Mouse (Mus musculus) macrophage (primary cell): ENCODE measurements at regions not wholly inside any gene's neighbourhood (a gene's known extent, or its start where the extent isn't known, plus 50 kb on each side); places are given as distances from the start of the nearest gene placed in this dataset.

ENCODE experiments used
- H3K27ac ChIP-seq: fragments of 350-480 bp; formaldehyde crosslinking; 2 replicates; pipeline ENCODE4 v1.9.0; 2021
- H3K36me3 ChIP-seq: fragments of 350-480 bp; formaldehyde crosslinking; 2 replicates; pipeline ENCODE4 v1.9.0; 2021; ENCODE audit errors: inconsistent target
- H3K4me3 ChIP-seq: fragments of 350-480 bp; formaldehyde crosslinking; 2 replicates; pipeline ENCODE4 v1.9.0; 2021; ENCODE audit errors: inconsistent target
- H3K79me2 ChIP-seq: fragments of 350-480 bp; formaldehyde crosslinking; 2 replicates; pipeline ENCODE4 v1.9.0; 2021; ENCODE audit errors: inconsistent target
- WGBS: methylation state at CpG from one replicate; pipeline ENCODE4 v1.1.7; 2026; ENCODE audit warnings: inconsistent platforms; ENCODE audit not compliant: missing documents; 5-methylcytosine and 5-hydroxymethylcytosine counted together

DNA sequence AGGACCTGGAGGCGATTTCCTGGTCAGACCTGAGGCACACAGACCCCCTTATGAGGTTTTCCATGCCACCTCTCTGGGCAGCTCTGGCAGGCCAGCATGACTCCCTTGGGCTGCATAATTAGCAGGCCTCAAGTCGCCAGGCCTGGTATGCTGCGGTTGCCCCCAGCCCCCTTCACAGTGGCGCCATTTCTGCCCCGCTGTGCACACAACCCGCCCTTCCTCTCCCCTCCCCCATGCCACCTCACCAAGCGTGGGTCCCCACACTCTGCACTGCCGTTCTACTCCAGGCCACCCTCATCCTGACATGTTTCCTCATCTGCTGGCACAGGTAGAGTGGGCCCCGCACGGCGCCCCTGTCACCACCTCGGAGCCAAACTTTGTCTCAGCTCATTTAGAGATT, 339.3 kb downstream of the Sox9 start:
- Histone ChIP-seq H3K4me3 (no peak overlapping the region), H3K27ac (no peak overlapping the region), H3K36me3 (no peaks in the 10 kb centered on the region), H3K79me2 (no peaks in the 10 kb centered on the region)
- WGBS: 90% methylated on average over 12 of the region's 12 CpGs

DNA sequence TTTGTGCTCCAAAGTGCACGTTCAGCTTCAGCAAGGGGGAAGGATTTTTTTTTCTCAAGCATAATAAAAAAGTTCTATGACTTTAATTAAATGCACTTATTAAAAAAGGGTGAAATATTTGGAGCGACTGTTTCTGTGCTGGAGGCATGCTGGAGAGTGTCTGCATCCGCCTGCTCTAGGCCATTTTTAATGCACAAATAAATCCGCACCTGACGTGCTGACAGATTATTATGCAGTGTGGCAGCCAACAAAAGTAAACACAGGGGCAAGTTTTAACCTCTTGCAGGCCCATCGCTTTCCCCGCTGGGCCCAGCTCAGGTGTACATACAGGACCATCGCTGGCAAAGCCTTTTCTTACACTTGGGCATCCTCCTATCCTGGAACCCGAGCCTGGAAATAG, 340.1 kb downstream of the Sox9 start:
- Histone ChIP-seq H3K4me3 (no peak overlapping the region), H3K36me3 (no peaks in the 10 kb centered on the region), H3K79me2 (no peaks in the 10 kb centered on the region), H3K27ac (no peak overlapping the region)
- 96% methylated on average over 9 of the region's 9 CpGs for WGBS

DNA sequence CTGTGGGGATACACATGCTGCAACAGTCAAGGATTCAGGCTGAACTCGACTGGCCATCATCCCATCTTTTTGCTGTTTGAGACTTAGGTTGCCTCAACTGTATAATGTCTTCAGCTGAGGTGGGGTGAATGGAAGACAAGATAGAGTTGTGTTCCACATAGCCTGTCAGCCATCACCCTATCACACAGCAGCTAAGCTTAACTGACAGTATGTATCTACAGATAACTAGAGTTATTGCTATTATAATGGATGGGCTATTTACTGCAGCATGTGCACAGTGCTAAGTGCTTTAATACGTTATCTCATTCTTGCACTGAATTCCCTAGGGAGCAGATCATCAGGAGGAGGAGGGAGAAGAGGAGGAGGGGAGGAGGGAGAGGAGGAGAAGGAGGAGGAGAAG, 340.9 kb downstream of the Sox9 start:
- Histone ChIP-seq H3K27ac (no peak overlapping the region), H3K36me3 (no peaks in the 10 kb centered on the region), H3K4me3 (no peak overlapping the region), H3K79me2 (no peaks in the 10 kb centered on the region)
- 91% methylated on average over 2 of the region's 2 CpGs for WGBS

DNA sequence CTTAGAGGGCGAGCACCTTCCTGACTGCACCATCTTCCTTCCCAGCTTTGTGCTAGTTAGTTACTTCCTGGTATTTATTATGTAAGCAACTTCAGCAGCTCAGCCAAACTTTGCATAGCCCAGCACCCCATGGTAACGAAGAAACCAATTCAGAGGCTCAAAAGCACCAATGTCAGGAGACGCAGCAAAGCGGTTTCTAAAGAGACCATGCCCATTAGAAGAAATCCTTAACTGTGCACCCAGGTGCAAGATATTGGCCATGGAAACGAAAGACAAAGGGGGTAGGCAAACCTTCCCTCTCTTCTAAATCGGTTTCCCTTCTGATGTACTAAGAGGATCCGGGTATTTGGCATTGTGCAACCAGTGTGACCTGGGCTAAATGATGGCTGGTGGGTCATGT, 343.8 kb downstream of the Sox9 start:
- no peak overlapping the region for H3K4me3 ChIP-seq
- H3K79me2 ChIP-seq: no peaks in the 10 kb centered on the region
- H3K27ac ChIP-seq: no peak overlapping the region
- WGBS: 85% methylated on average over 7 of the region's 7 CpGs
- no peaks in the 10 kb centered on the region for H3K36me3 ChIP-seq

DNA sequence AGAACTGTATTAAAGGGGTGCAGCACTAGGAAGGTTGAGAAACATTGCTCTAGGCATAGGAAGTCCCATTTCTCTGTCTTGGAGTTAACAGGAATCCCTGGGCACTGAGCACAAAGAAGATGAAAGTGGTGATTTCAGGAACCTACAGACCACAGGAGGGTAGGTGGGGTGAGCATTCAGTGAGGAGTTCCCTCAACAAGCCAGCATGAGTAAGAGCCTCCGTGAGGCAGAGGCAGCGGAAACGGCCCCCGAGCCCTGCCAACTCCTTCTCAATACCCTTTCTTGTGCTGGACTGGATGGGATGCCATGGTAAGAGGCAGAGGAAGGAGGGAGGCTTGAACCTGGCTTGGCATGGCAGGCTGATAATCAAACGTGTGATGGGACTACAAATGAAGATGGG, 347.2 kb downstream of the Sox9 start:
- Histone ChIP-seq H3K79me2 (no peaks in the 10 kb centered on the region), H3K27ac (no peak overlapping the region), H3K4me3 (no peak overlapping the region), H3K36me3 (no peaks in the 10 kb centered on the region)
- WGBS: 61% methylated on average over 5 of the region's 5 CpGs

DNA sequence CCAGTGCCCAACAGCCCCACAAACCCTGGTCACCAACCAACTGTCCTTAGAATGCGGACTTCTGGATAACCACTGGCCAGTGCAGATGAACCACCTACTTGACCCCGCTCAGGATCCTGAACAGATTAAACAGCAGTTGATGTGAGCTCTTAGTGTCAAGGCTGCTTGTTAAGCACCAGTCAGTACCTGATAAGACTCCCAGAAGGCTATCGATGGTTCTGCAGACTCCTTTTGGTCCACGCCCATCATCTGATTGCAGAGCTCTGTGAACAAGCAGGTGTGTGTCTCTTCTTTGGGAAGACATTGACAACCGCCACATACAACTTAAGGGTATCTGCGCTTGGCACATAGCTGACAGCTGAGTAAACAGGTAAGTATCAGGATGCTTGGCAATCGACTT, 348.0 kb downstream of the Sox9 start:
- WGBS: 94% methylated on average over 7 of the region's 7 CpGs
- H3K4me3 ChIP-seq: no peak overlapping the region
- no peaks in the 10 kb centered on the region for H3K36me3 ChIP-seq
- no peaks in the 10 kb centered on the region for H3K79me2 ChIP-seq
- no peak overlapping the region for H3K27ac ChIP-seq

DNA sequence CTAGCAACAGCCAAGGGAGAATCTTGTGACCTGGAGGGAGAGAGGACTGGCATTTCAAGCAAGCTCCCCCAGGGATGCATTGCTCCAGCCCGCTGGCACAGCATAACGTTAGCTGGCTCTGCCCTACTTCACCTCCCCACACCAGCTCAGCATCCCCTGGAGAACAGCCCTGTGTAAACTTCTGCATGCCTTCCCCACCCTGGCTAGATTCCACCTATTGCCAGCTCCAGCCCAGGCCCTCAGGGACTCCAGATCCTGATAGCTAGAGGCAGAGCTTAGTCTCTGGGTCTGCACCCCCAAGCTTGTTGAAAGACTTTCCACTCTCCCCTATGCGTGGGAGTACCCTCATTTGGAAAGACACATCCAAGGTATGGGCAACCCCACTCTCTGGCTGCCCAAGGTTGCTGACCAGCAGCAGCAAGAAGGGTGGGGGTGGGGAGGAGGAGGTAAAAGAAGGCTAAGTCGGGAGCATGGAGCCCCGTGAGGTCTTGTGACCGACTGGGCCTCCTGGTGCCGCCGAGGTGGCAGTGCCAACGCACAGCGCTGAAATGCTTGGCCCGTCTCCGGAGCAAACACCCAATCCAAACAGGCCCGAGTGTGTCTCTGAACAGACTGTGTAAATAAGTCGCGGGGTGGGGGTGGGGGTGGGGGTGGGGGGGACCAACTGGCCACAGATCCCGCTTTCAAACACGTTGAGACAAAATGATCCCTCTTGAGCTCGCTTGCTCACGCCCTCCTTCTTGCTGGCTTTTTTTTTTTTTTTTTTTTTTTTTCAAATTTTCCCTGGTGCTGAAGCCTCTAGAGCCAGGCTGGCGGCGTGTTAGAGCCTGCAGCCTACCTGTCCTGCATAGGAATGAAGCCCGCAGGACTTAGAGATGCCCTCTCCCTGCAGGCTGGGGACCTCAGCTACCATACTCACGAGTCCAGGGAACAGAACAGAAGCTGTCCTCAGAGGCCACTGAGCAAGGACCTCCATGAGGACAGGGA, 350.3 kb downstream of the Sox9 start:
- Histone ChIP-seq H3K27ac (no peak overlapping the region), H3K79me2 (no peaks in the 10 kb centered on the region), H3K36me3 (no peaks in the 10 kb centered on the region), H3K4me3 (no peak overlapping the region)
- WGBS: 90% methylated on average over 20 of the region's 23 CpGs

DNA sequence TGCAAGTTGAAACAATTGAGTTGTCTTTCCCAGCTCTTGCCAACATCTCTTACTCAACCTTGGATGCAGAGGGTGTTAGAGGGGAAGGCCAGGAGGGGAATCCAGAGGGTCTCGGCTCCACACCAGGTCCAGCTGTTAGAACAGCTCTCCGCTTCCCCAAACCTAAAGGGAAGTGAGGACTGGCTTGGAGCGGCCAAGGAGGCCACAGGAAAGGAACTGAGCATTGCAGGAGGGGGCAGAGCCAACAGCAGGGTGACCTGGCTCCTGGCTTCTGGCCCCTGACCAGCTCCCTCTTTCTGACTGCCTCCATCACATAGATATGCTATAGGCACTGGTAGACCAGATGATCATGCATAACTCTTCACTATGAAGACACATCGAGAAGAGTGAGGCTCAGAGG, 351.4 kb downstream of the Sox9 start:
- 32% methylated on average over 4 of the region's 4 CpGs for whole genome bisulfite sequencing
- Histone ChIP-seq H3K4me3 (no peak overlapping the region), H3K36me3 (no peaks in the 10 kb centered on the region)

DNA sequence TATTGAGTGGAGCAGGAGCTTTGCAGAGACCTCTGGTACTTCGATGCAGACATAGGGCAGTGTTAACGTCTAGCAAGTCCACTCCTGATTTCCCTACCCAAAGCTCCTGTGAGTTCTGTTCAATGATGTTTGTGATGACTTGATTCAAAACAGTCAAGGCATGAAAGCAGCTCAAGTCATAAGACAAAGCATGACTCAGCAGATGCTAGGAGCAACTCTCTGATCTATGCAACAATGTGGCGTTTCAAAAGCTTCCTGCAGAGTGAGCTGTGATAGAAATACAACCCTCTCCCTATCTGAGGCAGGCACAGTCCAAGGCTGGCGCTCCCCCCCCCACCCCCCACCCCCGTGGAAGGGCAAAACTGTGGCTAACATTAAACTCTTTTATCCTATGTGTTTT, 353.2 kb downstream of the Sox9 start:
- no peak overlapping the region for H3K27ac ChIP-seq
- 56% methylated on average over 5 of the region's 5 CpGs for WGBS

More for the DNA sequence above, 351.4 kb downstream of the Sox9 start:
- Histone ChIP-seq H3K79me2 (no peaks in the 10 kb centered on the region), H3K27ac (no peak overlapping the region)

DNA sequence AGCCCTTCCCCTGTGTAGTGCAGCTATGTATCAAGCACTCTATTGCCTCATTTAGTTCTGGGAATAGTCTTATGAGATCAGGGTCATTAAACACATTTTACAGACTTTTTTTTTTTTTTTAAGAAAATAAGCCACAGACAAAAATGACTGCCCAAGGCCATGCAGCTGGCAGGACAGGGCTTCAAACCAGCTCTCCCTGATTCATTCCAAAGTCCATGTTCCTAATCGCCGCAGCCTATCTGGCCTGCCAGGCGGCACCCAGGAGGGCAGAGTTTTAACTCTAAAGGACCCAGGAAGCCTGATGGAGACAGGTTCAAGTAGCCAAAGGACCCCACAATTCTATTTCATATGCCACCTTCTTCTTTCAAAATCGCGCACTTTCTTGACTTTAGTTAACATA, 356.4 kb downstream of the Sox9 start:
- 98% methylated on average over 5 of the region's 5 CpGs for WGBS
- Histone ChIP-seq H3K79me2 (no peaks in the 10 kb centered on the region), H3K36me3 (no peaks in the 10 kb centered on the region), H3K4me3 (no peak overlapping the region), H3K27ac (no peak overlapping the region)

More for the DNA sequence above, 353.2 kb downstream of the Sox9 start:
- Histone ChIP-seq H3K4me3 (no peak overlapping the region), H3K79me2 (no peaks in the 10 kb centered on the region), H3K36me3 (no peaks in the 10 kb centered on the region)

DNA sequence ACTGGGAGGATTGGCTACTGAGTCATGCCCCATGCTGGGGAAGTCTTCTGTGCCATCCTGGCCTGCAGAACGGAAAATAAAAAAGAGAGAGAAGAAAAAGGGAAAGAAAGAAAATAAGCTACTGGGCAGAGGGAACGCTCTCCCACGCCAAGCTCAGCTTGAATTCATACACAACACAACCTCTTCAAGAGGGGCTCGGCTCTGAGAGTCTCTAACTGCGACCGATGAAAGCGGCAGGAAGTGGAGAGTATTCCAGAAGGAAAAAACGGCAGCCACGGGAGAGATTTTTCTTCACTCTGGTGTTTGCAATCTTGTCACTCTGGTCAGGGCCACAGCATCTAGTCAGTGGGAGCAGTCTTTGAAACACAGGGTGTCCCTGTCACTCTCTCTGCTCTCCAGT, 358.6 kb downstream of the Sox9 start:
- Histone ChIP-seq H3K79me2 (no peaks in the 10 kb centered on the region), H3K36me3 (no peaks in the 10 kb centered on the region), H3K27ac (no peak overlapping the region), H3K4me3 (no peak overlapping the region)
- WGBS: 92% methylated on average over 8 of the region's 9 CpGs

DNA sequence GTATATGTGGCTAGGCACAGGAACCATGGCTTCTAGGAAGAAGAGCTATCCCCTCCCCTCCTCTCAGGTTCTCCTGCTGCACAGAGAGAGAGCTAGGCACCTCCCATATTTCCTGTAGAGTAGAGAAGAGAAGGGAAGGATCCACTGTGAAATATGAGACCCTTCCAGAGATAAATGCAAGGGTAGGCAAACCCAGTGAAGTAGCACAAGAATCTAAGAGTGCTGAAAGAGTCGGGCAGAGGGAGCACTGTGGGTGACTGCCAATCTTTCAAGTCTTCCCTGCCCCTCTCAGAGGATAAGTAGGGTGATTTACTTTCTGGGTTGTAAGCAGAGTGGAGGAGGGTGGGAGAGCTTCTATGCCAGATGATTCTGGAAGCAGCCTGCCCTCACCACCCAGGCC, 360.8 kb downstream of the Sox9 start:
- H3K79me2 ChIP-seq: no peaks in the 10 kb centered on the region
- H3K36me3 ChIP-seq: no peaks in the 10 kb centered on the region
- 85% methylated on average over 1 of the region's 1 CpGs for WGBS

DNA sequence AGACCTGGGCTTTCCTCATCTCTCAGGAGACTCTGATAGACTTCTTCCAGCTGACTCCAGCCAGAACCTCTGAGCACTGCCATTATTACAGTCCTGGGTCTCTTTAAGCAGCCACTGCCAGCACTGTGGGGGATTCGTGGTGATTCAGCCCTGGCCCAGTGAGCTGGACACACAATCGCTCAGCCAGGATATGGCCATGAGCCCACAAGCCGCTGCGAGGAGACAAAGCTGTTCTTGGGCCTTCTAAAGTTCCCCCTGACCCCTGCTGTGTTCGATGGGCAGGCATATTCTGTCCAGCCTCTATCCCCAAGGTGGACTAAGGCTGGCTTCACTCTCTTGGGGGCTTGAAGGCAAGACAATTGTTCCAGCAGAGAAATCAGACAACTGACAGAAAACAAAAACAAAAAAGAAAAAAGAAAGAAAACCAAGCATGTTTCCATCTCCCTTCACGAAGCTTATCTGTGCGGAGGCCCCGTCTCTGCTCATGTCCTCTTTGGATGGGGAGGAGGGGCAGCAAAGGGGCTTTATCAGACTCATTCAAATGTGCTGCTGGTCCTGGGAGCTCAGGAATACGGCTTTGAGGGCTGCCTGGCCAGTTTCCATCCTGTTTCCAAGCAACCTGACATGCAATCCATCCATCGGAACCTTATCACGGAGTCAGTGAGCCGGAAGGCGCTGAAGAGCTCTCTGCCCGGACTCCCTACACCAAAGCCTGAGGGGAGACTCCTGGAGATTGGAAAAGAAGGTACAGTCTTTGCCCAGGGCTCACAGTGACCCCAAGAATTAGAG, 362.0 kb downstream of the Sox9 start:
- WGBS: 87% methylated on average over 14 of the region's 14 CpGs
- H3K36me3 ChIP-seq: no peaks in the 10 kb centered on the region
- H3K4me3 ChIP-seq: no peak overlapping the region

More for the DNA sequence above, 360.8 kb downstream of the Sox9 start:
- no peak overlapping the region for H3K4me3 ChIP-seq
- no peak overlapping the region for H3K27ac ChIP-seq

DNA sequence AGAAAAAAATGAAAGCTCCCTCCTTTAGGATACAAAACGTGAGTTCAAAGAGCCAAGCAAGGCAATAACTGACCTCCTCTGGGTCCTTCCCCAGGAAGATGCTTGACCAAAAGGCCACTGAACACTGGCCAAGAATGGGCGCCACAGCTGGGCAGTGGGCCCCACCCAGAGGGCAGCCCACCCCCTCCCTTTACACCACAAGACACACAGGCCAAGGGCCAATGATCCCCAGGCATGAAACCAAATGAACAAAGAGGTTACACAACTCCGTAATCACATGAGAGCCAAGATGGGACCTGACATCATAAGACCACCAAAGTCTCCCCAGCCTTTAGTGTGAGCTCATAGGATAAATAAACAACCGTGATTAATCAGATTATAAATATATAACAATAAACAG, 363.7 kb downstream of the Sox9 start:
- 94% methylated on average over 4 of the region's 4 CpGs for WGBS
- H3K36me3 ChIP-seq: no peaks in the 10 kb centered on the region
- no peak overlapping the region for H3K27ac ChIP-seq
- no peaks in the 10 kb centered on the region for H3K79me2 ChIP-seq
- H3K4me3 ChIP-seq: no peak overlapping the region

More for the DNA sequence above, 362.0 kb downstream of the Sox9 start:
- Histone ChIP-seq H3K27ac (no peak overlapping the region), H3K79me2 (no peaks in the 10 kb centered on the region)

DNA sequence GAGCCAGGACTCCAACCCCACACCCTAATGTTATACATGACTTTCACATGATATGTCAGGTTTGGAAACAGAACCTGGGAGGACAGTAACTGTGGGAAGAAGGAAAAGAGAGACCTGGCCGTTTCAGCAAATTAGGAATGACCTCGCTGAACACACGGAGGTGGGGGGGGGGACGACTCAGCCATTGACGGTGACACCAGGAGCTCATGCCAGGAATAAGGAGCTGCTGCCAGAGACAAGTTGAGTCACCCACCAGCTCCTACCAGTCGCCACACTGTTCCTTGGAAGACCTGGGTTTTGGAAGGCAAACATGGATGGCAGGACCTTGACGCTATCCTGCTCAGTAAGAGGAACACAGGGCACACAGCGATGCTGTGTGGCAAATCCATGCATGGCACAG, 364.7 kb downstream of the Sox9 start:
- Histone ChIP-seq H3K4me3 (no peak overlapping the region), H3K27ac (no peak overlapping the region), H3K36me3 (no peaks in the 10 kb centered on the region), H3K79me2 (no peaks in the 10 kb centered on the region)
- 98% methylated on average over 8 of the region's 8 CpGs for WGBS
